Mouse (Mus musculus) embryonic facial prominence, embryonic 10.5 days (tissue): ENCODE measurements at regions not wholly inside any gene's neighbourhood (a gene's known extent, or its start where the extent isn't known, plus 50 kb on each side); places are given as distances from the start of the nearest gene placed in this dataset.
"Not testable (repeated sequence)": the region's sequence is repeated elsewhere in the genome, so short reads cannot be mapped to it uniquely, and the experiment has no call there.

Source experiments
- DNase-seq: peaks from one replicate; pipeline ENCODE4 v3.0.0-alpha.2; 2017; ENCODE audit warnings: low spot score
- H3K27ac ChIP-seq: fragments of 300-500 bp; sonication (generic); replicated peaks from 2 replicates; pipeline ENCODE4 v1.5.1; 2016; ENCODE audit warnings: mild to moderate bottlenecking
- H3K27me3 ChIP-seq: fragments of 300-500 bp; sonication (generic); replicated peaks from 2 replicates; pipeline ENCODE4 v1.6.1; 2016; ENCODE audit warnings: low read depth, mild to moderate bottlenecking; ENCODE audit not compliant: poor library complexity, severe bottlenecking
- H3K36me3 ChIP-seq: fragments of 300-500 bp; sonication (generic); replicated peaks from 2 replicates; pipeline ENCODE4 v1.6.1; 2016; ENCODE audit warnings: mild to moderate bottlenecking, moderate library complexity
- H3K4me1 ChIP-seq: fragments of 300-500 bp; sonication (generic); 2 replicates; pipeline ENCODE4 v1.6.1; 2016
- H3K4me3 ChIP-seq: fragments of 300-500 bp; sonication (generic); 2 replicates; pipeline ENCODE4 v1.5.1; 2016; ENCODE audit warnings: mild to moderate bottlenecking, moderate library complexity
- H3K9me3 ChIP-seq: fragments of 300-500 bp; sonication (generic); 2 replicates; pipeline ENCODE4 v1.6.1; 2016; ENCODE audit warnings: mild to moderate bottlenecking
- WGBS: fragments of 180-500 bp; shearing (Covaris S2); methylation state at CpG from one replicate; pipeline ENCODE4 v1.1.7; 2016; 5-methylcytosine and 5-hydroxymethylcytosine counted together

- no peaks in the 10 kb centered on the region for H3K9me3 ChIP-seq
- H3K36me3 ChIP-seq, result no peaks in the 10 kb centered on the region
- DNase-seq, result no peak
- no peak overlapping the region for H3K4me3 ChIP-seq
- H3K27me3 ChIP-seq, result no peaks in the 10 kb centered on the region
- H3K27ac ChIP-seq, result no peak overlapping the region
- no peaks in the 10 kb centered on the region for H3K4me1 ChIP-seq
Measured at GRCm38 (mm10) chr12:48819168-48819567, 563.3 kb upstream of the Foxg1 start.

GRCm38 (mm10) chr12:48820206-48820605 lies 562.3 kb upstream of the Foxg1 start:
- Histone ChIP-seq H3K4me3 (no peak overlapping the region), H3K36me3 (no peaks in the 10 kb centered on the region), H3K4me1 (no peaks in the 10 kb centered on the region), H3K27me3 (no peaks in the 10 kb centered on the region), H3K27ac (no peak overlapping the region), H3K9me3 (no peaks in the 10 kb centered on the region)
- no peak for DNase-seq

GRCm38 (mm10) chr12:48826300-48826699 lies 556.2 kb upstream of the Foxg1 start:
- H3K9me3 ChIP-seq, result no peaks in the 10 kb centered on the region
- H3K27me3 ChIP-seq, result no peaks in the 10 kb centered on the region
- H3K36me3 ChIP-seq, result no peaks in the 10 kb centered on the region
- H3K27ac ChIP-seq, result no peak overlapping the region
- no peak overlapping the region for H3K4me3 ChIP-seq
- no peak for DNase-seq
- WGBS, result 86% methylated on average over 6 of the region's 6 CpGs
- H3K4me1 ChIP-seq, result no peaks in the 10 kb centered on the region

GRCm38 (mm10) chr12:48853356-48853755 lies 529.1 kb upstream of the Foxg1 start:
- not testable (repeated sequence) for H3K27me3 ChIP-seq, H3K27ac ChIP-seq, H3K4me3 ChIP-seq, DNase-seq, H3K4me1 ChIP-seq, H3K36me3 ChIP-seq, H3K9me3 ChIP-seq
- 90% methylated on average over 4 of the region's 4 CpGs for WGBS

- 85% methylated on average over 1 of the region's 1 CpGs for WGBS
Measured at GRCm38 (mm10) chr12:48854016-48854415, 528.4 kb upstream of the Foxg1 start.

GRCm38 (mm10) chr12:48878244-48879031 lies 504.0 kb upstream of the Foxg1 start:
- DNase-seq, result peak; percentile 10
- no peak overlapping the region for H3K27ac ChIP-seq
- 54% methylated on average over 8 of the region's 8 CpGs for WGBS
- H3K4me3 ChIP-seq, result no peak overlapping the region
- no peaks in the 10 kb centered on the region for H3K27me3 ChIP-seq
- peaks cover 7% of the 10 kb centered on the region; the same call in 1 of the 2 replicates for H3K4me1 ChIP-seq
- H3K9me3 ChIP-seq, result 0 out of 2 replicates have a peak, but pooled peaks cover 4% of the 10 kb centered on the region
- no peaks in the 10 kb centered on the region for H3K36me3 ChIP-seq

More at GRCm38 (mm10) chr12:48854016-48854415, 528.4 kb upstream of the Foxg1 start:
- Histone ChIP-seq H3K9me3 (no peaks in the 10 kb centered on the region), H3K27me3 (no peaks in the 10 kb centered on the region), H3K4me3 (no peak overlapping the region), H3K27ac (no peak overlapping the region), H3K36me3 (no peaks in the 10 kb centered on the region), H3K4me1 (no peaks in the 10 kb centered on the region)
- no peak for DNase-seq
